Mouse (Mus musculus) liver, postnatal 0 days (tissue): ENCODE data around the gene Ttc21a. TPM values are rescaled to one million over a fixed set of nuclear protein-coding genes. Genes with fewer than 3 reads are reported as not detected.

ENCODE experiments used
- ATAC-seq: fragments of 200-750 bp; cut with Nextera tagmentation; 2 replicates; pipeline ENCODE4 v1.8.0; 2017; ENCODE audit warnings: mild to moderate bottlenecking, moderate library complexity
- DNase-seq: peaks from one replicate; pipeline ENCODE4 v3.0.0-alpha.2; 2016
- H3K27ac ChIP-seq: fragments of 300-500 bp; sonication (generic); 2 replicates; pipeline ENCODE4 v1.5.1; 2014; ENCODE audit warnings: antibody characterized with exemption, moderate library complexity, mild to moderate bottlenecking, low read depth
- H3K27me3 ChIP-seq: fragments of 300-500 bp; sonication (generic); 2 replicates; pipeline ENCODE4 v1.6.1; 2014; ENCODE audit warnings: low read length, control low read depth, mixed read lengths; ENCODE audit not compliant: insufficient read depth
- H3K36me3 ChIP-seq: fragments of 300-500 bp; sonication (generic); replicated peaks from 2 replicates; pipeline ENCODE4 v1.6.1; 2014; ENCODE audit warnings: mild to moderate bottlenecking, control low read depth, low read length, moderate library complexity, mixed read lengths; ENCODE audit not compliant: insufficient read depth
- H3K4me1 ChIP-seq: fragments of 300-500 bp; sonication (generic); 2 replicates; pipeline ENCODE4 v1.6.1; 2014; ENCODE audit warnings: antibody characterized with exemption, mild to moderate bottlenecking, control low read depth; ENCODE audit not compliant: insufficient read depth
- H3K4me2 ChIP-seq: fragments of 300-500 bp; sonication (generic); 2 replicates; pipeline ENCODE4 v1.6.1; 2014; ENCODE audit warnings: low read depth, mild to moderate bottlenecking, low read length, moderate library complexity, mixed read lengths
- H3K4me3 ChIP-seq: fragments of 300-500 bp; sonication (generic); 2 replicates; pipeline ENCODE4 v1.5.1; 2014; ENCODE audit warnings: low read depth, low read length
- H3K9ac ChIP-seq: fragments of 300-500 bp; sonication (generic); replicated peaks from 2 replicates; pipeline ENCODE4 v1.6.1; 2014; ENCODE audit warnings: mild to moderate bottlenecking, moderate library complexity
- H3K9me3 ChIP-seq: fragments of 300-500 bp; sonication (generic); 2 replicates; pipeline ENCODE4 v1.6.1; 2016; ENCODE audit warnings: mild to moderate bottlenecking, control low read depth, low read length, mixed read lengths
- CTCF ChIP-seq: sonication (generic); IDR thresholded peaks from 2 replicates; pipeline ENCODE4 v1.5.1; 2016; ENCODE audit warnings: antibody characterized with exemption, low read depth
- EP300 ChIP-seq: IDR thresholded peaks from 2 replicates; pipeline ENCODE4 v1.6.1; 2016; ENCODE audit warnings: antibody characterized with exemption, low read depth, mild to moderate bottlenecking
- WGBS: fragments of 180-500 bp; shearing (Covaris S2); extraction: QIAGEN DNeasy Blood & Tissue Kit; methylation state at CpG from one replicate; pipeline ENCODE4 v1.1.7; 2014; ENCODE audit not compliant: insufficient replicate concordance; 5-methylcytosine and 5-hydroxymethylcytosine counted together
- polyA plus RNA-seq: library from polyadenylated mRNA; unstranded; fragments of >200 nt; fragmentation: Nextera tagmentation; extraction: Ambion mirVana; gene quantifications from 2 replicates; pipeline ENCODE4 v1.2.1, GENCODE M21; 2015

Gene Ttc21a
- polyA plus RNA-seq, 1 experiment from 2014 or later: 0.22 TPM

GRCm38 (mm10) chr9:119993092-119993844, 55.9 kb downstream of the Ttc21a start:
- H3K9ac ChIP-seq: no peak overlapping the region
- H3K27me3 ChIP-seq: no peaks in the 10 kb centered on the region
- TF ChIP-seq EP300: no peak
- TF ChIP-seq CTCF: no peak
- no peak overlapping the region for H3K4me3 ChIP-seq
- 41% methylated on average over 10 of the region's 10 CpGs for WGBS
- ATAC-seq (0 out of 2 replicates have a peak, but pooled peaks have one; percentile 40), DNase-seq (no peak)
- no peaks in the 10 kb centered on the region for H3K36me3 ChIP-seq
- no peaks in the 10 kb centered on the region for H3K4me1 ChIP-seq
- no peak overlapping the region for H3K4me2 ChIP-seq
- no peaks in the 10 kb centered on the region for H3K9me3 ChIP-seq
- H3K27ac ChIP-seq: no peak overlapping the region

GRCm38 (mm10) chr9:119994207-119994606, 56.8 kb downstream of the Ttc21a start:
- Histone ChIP-seq H3K4me1 (peaks cover 5% of the 10 kb centered on the region), H3K9me3 (no peaks in the 10 kb centered on the region), H3K4me3 (no peak overlapping the region), H3K27ac (no peak overlapping the region), H3K36me3 (no peaks in the 10 kb centered on the region), H3K27me3 (no peaks in the 10 kb centered on the region), H3K9ac (no peak overlapping the region), H3K4me2 (no peak overlapping the region)
- no peak for TF ChIP-seq EP300
- TF ChIP-seq CTCF: no peak
- DNase-seq: no peak
- no peak for ATAC-seq
- WGBS: 40% methylated on average over 7 of the region's 7 CpGs

GRCm38 (mm10) chr9:119996080-119996479, 58.7 kb downstream of the Ttc21a start:
- Histone ChIP-seq H3K4me3 (no peak overlapping the region), H3K27ac (no peak overlapping the region), H3K4me1 (peaks cover 22% of the 10 kb centered on the region), H3K9ac (no peak overlapping the region), H3K4me2 (no peak overlapping the region), H3K27me3 (no peaks in the 10 kb centered on the region), H3K36me3 (no peaks in the 10 kb centered on the region), H3K9me3 (no peaks in the 10 kb centered on the region)
- DNase-seq: no peak
- WGBS: 54% methylated on average over 4 of the region's 4 CpGs
- TF ChIP-seq CTCF (no peak), EP300 (no peak)
- ATAC-seq: no peak

- ATAC-seq: no peak
- H3K4me2 ChIP-seq: no peak overlapping the region
- peaks cover 40% of the 10 kb centered on the region for H3K4me1 ChIP-seq
- H3K36me3 ChIP-seq: no peaks in the 10 kb centered on the region
- no peaks in the 10 kb centered on the region for H3K27me3 ChIP-seq
- no peak overlapping the region for H3K27ac ChIP-seq
- H3K9ac ChIP-seq: no peak overlapping the region
- H3K4me3 ChIP-seq: no peak overlapping the region
- no peak for DNase-seq
- no peaks in the 10 kb centered on the region for H3K9me3 ChIP-seq
- TF ChIP-seq CTCF (no peak), EP300 (no peak)
- WGBS: 79% methylated on average over 1 of the region's 1 CpGs
These were observed 61.4 kb downstream of the Ttc21a start for GRCm38 (mm10) chr9:119998776-119999175.

- Histone ChIP-seq H3K4me1 (peaks cover 40% of the 10 kb centered on the region), H3K9ac (no peak overlapping the region; the same call in 1 of the 2 replicates), H3K27me3 (no peaks in the 10 kb centered on the region), H3K4me3 (no peak overlapping the region), H3K27ac (peak overlapping the region; percentile 89), H3K36me3 (no peaks in the 10 kb centered on the region), H3K4me2 (peak overlapping the region; percentile 38; the same call in 1 of the 2 replicates), H3K9me3 (no peaks in the 10 kb centered on the region)
- ATAC-seq (no peak), DNase-seq (no peak)
- no peak for TF ChIP-seq CTCF
- no peak for TF ChIP-seq EP300
- WGBS: 69% methylated on average over 6 of the region's 6 CpGs
These were observed 62.2 kb downstream of the Ttc21a start for GRCm38 (mm10) chr9:119999636-120000035.

GRCm38 (mm10) chr9:120000761-120001160, 63.4 kb downstream of the Ttc21a start:
- H3K4me1 ChIP-seq: peaks cover 40% of the 10 kb centered on the region
- no peaks in the 10 kb centered on the region for H3K36me3 ChIP-seq
- no peak overlapping the region for H3K9ac ChIP-seq
- no peak overlapping the region for H3K4me3 ChIP-seq
- DNase-seq (no peak), ATAC-seq (peak; percentile 25; the same call in 1 of the 2 replicates)
- no peak overlapping the region for H3K4me2 ChIP-seq
- TF ChIP-seq CTCF: no peak
- TF ChIP-seq EP300: no peak
- H3K27me3 ChIP-seq: no peaks in the 10 kb centered on the region
- 50% methylated on average over 5 of the region's 5 CpGs for WGBS
- no peaks in the 10 kb centered on the region for H3K9me3 ChIP-seq
- peak overlapping the region; percentile 89 for H3K27ac ChIP-seq
